Mouse (Mus musculus): ENCODE measurements at regions not wholly inside any gene's neighbourhood (a gene's known extent, or its start where the extent isn't known, plus 50 kb on each side); places are given as distances from the start of the nearest gene placed in this dataset.

- Histone ChIP-seq H3K4me1 (replicated peaks; ENCODE audit: control insufficient read depth, insufficient read depth, low read length) (no peaks in the 10 kb centered on the region), H3K27me3 (replicated peaks; ENCODE audit: control insufficient read depth, insufficient read depth, low read length) (no peaks in the 10 kb centered on the region), H3K4me3 (replicated peaks; ENCODE audit: low read length) (no peak overlapping the region), H3K9me3 (ENCODE audit: control insufficient read depth, low read length) (no peaks in the 10 kb centered on the region), H3K9ac (replicated peaks; ENCODE audit: low read depth, low read length) (no peak overlapping the region), H3K27ac (ENCODE audit: low read length) (no peak overlapping the region), H3K4me2 (ENCODE audit: low read length) (no peak overlapping the region), H3K36me3 (ENCODE audit: control insufficient read depth, insufficient read depth) (no peaks in the 10 kb centered on the region)
- ATAC-seq, result no peak
Observed at GRCm38 (mm10) chr15:20207199-20207598, 241.9 kb upstream of the Cdh12 start.

- Histone ChIP-seq H3K4me1 (replicated peaks; ENCODE audit: control insufficient read depth, insufficient read depth, low read length) (no peaks in the 10 kb centered on the region), H3K27ac (ENCODE audit: low read length) (no peak overlapping the region), H3K9me3 (ENCODE audit: control insufficient read depth, low read length) (no peaks in the 10 kb centered on the region), H3K27me3 (replicated peaks; ENCODE audit: control insufficient read depth, insufficient read depth, low read length) (no peaks in the 10 kb centered on the region), H3K4me3 (replicated peaks; ENCODE audit: low read length) (no peak overlapping the region), H3K9ac (replicated peaks; ENCODE audit: low read depth, low read length) (no peak overlapping the region), H3K36me3 (ENCODE audit: control insufficient read depth, insufficient read depth) (no peaks in the 10 kb centered on the region), H3K4me2 (ENCODE audit: low read length) (no peak overlapping the region)
- no peak for ATAC-seq
Observed at GRCm38 (mm10) chr15:20222054-20222453, 227.0 kb upstream of the Cdh12 start.

GRCm38 (mm10) chr15:20223271-20223981 is 225.6 kb upstream of the Cdh12 start:
- Histone ChIP-seq H3K27me3 (replicated peaks; ENCODE audit: control insufficient read depth, insufficient read depth, low read length) (no peaks in the 10 kb centered on the region), H3K9ac (replicated peaks; ENCODE audit: low read depth, low read length) (no peak overlapping the region), H3K4me3 (replicated peaks; ENCODE audit: low read length) (no peak overlapping the region), H3K36me3 (ENCODE audit: control insufficient read depth, insufficient read depth) (no peaks in the 10 kb centered on the region), H3K4me1 (replicated peaks; ENCODE audit: control insufficient read depth, insufficient read depth, low read length) (no peaks in the 10 kb centered on the region), H3K9me3 (ENCODE audit: control insufficient read depth, low read length) (no peaks in the 10 kb centered on the region), H3K4me2 (ENCODE audit: low read length) (no peak overlapping the region), H3K27ac (ENCODE audit: low read length) (no peak overlapping the region)
- no peak for ATAC-seq
- WGBS, result 54% methylated on average over 3 of the region's 3 CpGs

- H3K4me3 ChIP-seq (replicated peaks; ENCODE audit: low read length), result no peak overlapping the region
- H3K27me3 ChIP-seq (replicated peaks; ENCODE audit: control insufficient read depth, insufficient read depth, low read length), result no peaks in the 10 kb centered on the region
- H3K4me1 ChIP-seq (replicated peaks; ENCODE audit: control insufficient read depth, insufficient read depth, low read length), result no peaks in the 10 kb centered on the region
- ATAC-seq, result no peak
- no peak overlapping the region for H3K9ac ChIP-seq (replicated peaks; ENCODE audit: low read depth, low read length)
- no peaks in the 10 kb centered on the region for H3K9me3 ChIP-seq (ENCODE audit: control insufficient read depth, low read length)
- no peak overlapping the region for H3K4me2 ChIP-seq (ENCODE audit: low read length)
- no peak overlapping the region for H3K27ac ChIP-seq (ENCODE audit: low read length)
- H3K36me3 ChIP-seq (ENCODE audit: control insufficient read depth, insufficient read depth), result no peaks in the 10 kb centered on the region
Observed at GRCm38 (mm10) chr15:20223982-20224339, 225.1 kb upstream of the Cdh12 start.

GRCm38 (mm10) chr15:20265367-20265900 is 183.6 kb upstream of the Cdh12 start:
- Histone ChIP-seq H3K9ac (replicated peaks; ENCODE audit: low read depth, low read length) (no peak overlapping the region), H3K4me1 (replicated peaks; ENCODE audit: control insufficient read depth, insufficient read depth, low read length) (no peaks in the 10 kb centered on the region), H3K27ac (ENCODE audit: low read length) (no peak overlapping the region), H3K36me3 (ENCODE audit: control insufficient read depth, insufficient read depth) (no peaks in the 10 kb centered on the region), H3K27me3 (replicated peaks; ENCODE audit: control insufficient read depth, insufficient read depth, low read length) (no peaks in the 10 kb centered on the region), H3K9me3 (ENCODE audit: control insufficient read depth, low read length) (no peaks in the 10 kb centered on the region), H3K4me3 (replicated peaks; ENCODE audit: low read length) (no peak overlapping the region), H3K4me2 (ENCODE audit: low read length) (no peak overlapping the region)
- ATAC-seq, result 0 out of 2 replicates have a peak, but pooled peaks have one; percentile 36
- 79% methylated on average over 4 of the region's 4 CpGs for WGBS

GRCm38 (mm10) chr15:20313917-20314316 is 135.1 kb upstream of the Cdh12 start:
- no peak overlapping the region for H3K27ac ChIP-seq (ENCODE audit: low read length)
- H3K4me1 ChIP-seq (replicated peaks; ENCODE audit: control insufficient read depth, insufficient read depth, low read length), result no peaks in the 10 kb centered on the region
- no peak for ATAC-seq
- H3K9me3 ChIP-seq (ENCODE audit: control insufficient read depth, low read length), result no peaks in the 10 kb centered on the region
- H3K4me3 ChIP-seq (replicated peaks; ENCODE audit: low read length), result no peak overlapping the region
- H3K36me3 ChIP-seq (ENCODE audit: control insufficient read depth, insufficient read depth), result no peaks in the 10 kb centered on the region
- 71% methylated on average over 1 of the region's 1 CpGs for WGBS
- H3K9ac ChIP-seq (replicated peaks; ENCODE audit: low read depth, low read length), result no peak overlapping the region
- no peak overlapping the region for H3K4me2 ChIP-seq (ENCODE audit: low read length)
- no peaks in the 10 kb centered on the region for H3K27me3 ChIP-seq (replicated peaks; ENCODE audit: control insufficient read depth, insufficient read depth, low read length)

- Histone ChIP-seq H3K4me3 (replicated peaks; ENCODE audit: low read length) (no peak overlapping the region), H3K27me3 (replicated peaks; ENCODE audit: control insufficient read depth, insufficient read depth, low read length) (no peaks in the 10 kb centered on the region)
- ATAC-seq, result no peak
Observed at GRCm38 (mm10) chr15:20323579-20323978, 125.5 kb upstream of the Cdh12 start.

More at GRCm38 (mm10) chr15:20323579-20323978, 125.5 kb upstream of the Cdh12 start:
- no peaks in the 10 kb centered on the region for H3K36me3 ChIP-seq (ENCODE audit: control insufficient read depth, insufficient read depth)
- H3K9ac ChIP-seq (replicated peaks; ENCODE audit: low read depth, low read length), result no peak overlapping the region
- H3K27ac ChIP-seq (ENCODE audit: low read length), result no peak overlapping the region
- WGBS, result 93% methylated on average over 3 of the region's 3 CpGs
- H3K4me1 ChIP-seq (replicated peaks; ENCODE audit: control insufficient read depth, insufficient read depth, low read length), result no peaks in the 10 kb centered on the region
- no peak overlapping the region for H3K4me2 ChIP-seq (ENCODE audit: low read length)
- H3K9me3 ChIP-seq (ENCODE audit: control insufficient read depth, low read length), result no peaks in the 10 kb centered on the region

All from forebrain, embryonic 16.5 days (tissue).